Mouse (Mus musculus) kidney, embryonic 14.5 days (tissue): ENCODE measurements around the gene Canx. TPM values are rescaled to one million over a fixed set of nuclear protein-coding genes. Genes with fewer than 3 reads are reported as not detected.
A peak's percentile ranks its signal among the peaks of the same experiment; 100 is the strongest.

Experiments used
- microRNA counts: library from miRNA; unstranded; fragments of <30 nt; microRNA quantifications from one replicate; lab custom pipeline; 2017
- microRNA-seq: library from miRNA; unstranded; fragments of <30 nt; microRNA quantifications from one replicate; pipeline ENCODE4, GENCODE M21; 2016
- polyA plus RNA-seq: library from polyadenylated mRNA; unstranded; fragments of >200 nt; fragmentation: Nextera tagmentation; extraction: Ambion mirVana; gene quantifications from 2 replicates; pipeline ENCODE4 v1.2.1, GENCODE M21; 2014

Canx gene
- polyA plus RNA-seq, 1 experiment from 2014 or later: 277 TPM

MicroRNAs within 50 kb of the gene (microRNA counts, 519-probe panel; counts per million panel counts)
- 6,204 counts per million, percentile 66 among the panel's probes with 10 or more counts for microRNA mmu-miR-804 (lab: Ali Mortazavi, UCI)

Small RNAs within 50 kb of the gene (microRNA-seq; reads per million reads assigned to microRNA genes)
- not detected for gene Mir804

Other genes starting within 250 kb of the Canx start
- 22.8 and 36.8 TPM in 2 replicates for gene Tbc1d9b, start 194.3 kb downstream of the Canx start, polyA plus RNA-seq
- gene Mrnip, start 151.2 kb downstream of the Canx start, polyA plus RNA-seq: 21.8 and 22.0 TPM in 2 replicates
- gene Sqstm1, start 114.8 kb downstream of the Canx start, polyA plus RNA-seq: 128 and 197 TPM in 2 replicates
- 37.0 and 39.2 TPM in 2 replicates for gene Mgat4b, start 114.8 kb downstream of the Canx start, polyA plus RNA-seq
- 1.6 and 1.9 TPM in 2 replicates for gene Ltc4s, start 87.1 kb downstream of the Canx start, polyA plus RNA-seq
- 10.5 and 10.7 TPM in 2 replicates for gene Maml1, start 33.4 kb downstream of the Canx start, polyA plus RNA-seq
- 0.79 and 1.1 TPM in 2 replicates for gene Cby3, start 28.8 kb upstream of the Canx start, polyA plus RNA-seq
- gene Hnrnph1, start 51.3 kb upstream of the Canx start, polyA plus RNA-seq: 598 and 606 TPM in 2 replicates
- gene Rufy1, start 105.5 kb upstream of the Canx start, polyA plus RNA-seq: 20.8 and 29.3 TPM in 2 replicates